Mouse (Mus musculus) embryonic facial prominence, embryonic 15.5 days (tissue): ENCODE data around the gene Gm6367. TPM values are rescaled to one million over a fixed set of nuclear protein-coding genes. Genes with fewer than 3 reads are reported as not detected.
"Not testable (repeated sequence)": the region's sequence is repeated elsewhere in the genome, so short reads cannot be mapped to it uniquely, and the experiment has no call there.

ENCODE experiments used
- ATAC-seq: fragments of 200-750 bp; cut with Nextera tagmentation; 2 replicates; pipeline ENCODE4 v1.8.0; 2017; ENCODE audit warnings: low read depth, moderate TSS enrichment; ENCODE audit not compliant: insufficient number of reproducible peaks, low FRiP score, low TSS enrichment
- H3K27ac ChIP-seq: fragments of 300-500 bp; sonication (generic); replicated peaks from 2 replicates; pipeline ENCODE4 v1.5.1; 2015; ENCODE audit warnings: mild to moderate bottlenecking, inconsistent platforms
- H3K27me3 ChIP-seq: fragments of 300-500 bp; sonication (generic); 2 replicates; pipeline ENCODE4 v1.6.1; 2015; ENCODE audit warnings: inconsistent platforms
- H3K36me3 ChIP-seq: fragments of 300-500 bp; sonication (generic); 2 replicates; pipeline ENCODE4 v1.6.1; 2015; ENCODE audit warnings: mild to moderate bottlenecking, inconsistent platforms
- H3K4me1 ChIP-seq: fragments of 300-500 bp; sonication (generic); 2 replicates; pipeline ENCODE4 v1.6.1; 2015; ENCODE audit warnings: inconsistent platforms
- H3K4me2 ChIP-seq: fragments of 300-500 bp; sonication (generic); replicated peaks from 2 replicates; pipeline ENCODE4 v1.6.1; 2015; ENCODE audit warnings: mild to moderate bottlenecking, inconsistent platforms
- H3K4me3 ChIP-seq: fragments of 300-500 bp; sonication (generic); replicated peaks from 2 replicates; pipeline ENCODE4 v1.5.1; 2015; ENCODE audit warnings: mild to moderate bottlenecking, inconsistent platforms
- H3K9ac ChIP-seq: fragments of 300-500 bp; sonication (generic); 2 replicates; pipeline ENCODE4 v1.6.1; 2015; ENCODE audit warnings: inconsistent platforms
- H3K9me3 ChIP-seq: fragments of 300-500 bp; sonication (generic); replicated peaks from 2 replicates; pipeline ENCODE4 v1.6.1; 2016; ENCODE audit warnings: inconsistent platforms
- WGBS: fragments of 180-500 bp; shearing (Covaris S2); methylation state at CpG from one replicate; pipeline ENCODE4 v1.1.7; 2015; 5-methylcytosine and 5-hydroxymethylcytosine counted together
- polyA plus RNA-seq: library from polyadenylated mRNA; unstranded; fragments of >200 nt; fragmentation: Nextera tagmentation; extraction: Ambion mirVana; gene quantifications from 2 replicates; pipeline ENCODE4 v1.2.1, GENCODE M21; 2015

Gm6367 gene
- polyA plus RNA-seq = not detected in 2 replicates

GRCm38 (mm10) chr5:94988326-94988725, at the start of gene Gm6367:
Gm6367 (plus strand) TSS chr5:94988626.
- no CpG with 5 or more reads among the region's 2 CpGs for WGBS

More at GRCm38 (mm10) chr5:94988326-94988725, at the start of gene Gm6367:
- H3K4me2 ChIP-seq, H3K36me3 ChIP-seq, H3K4me1 ChIP-seq, H3K4me3 ChIP-seq, H3K9me3 ChIP-seq, ATAC-seq, H3K27ac ChIP-seq, H3K27me3 ChIP-seq, H3K9ac ChIP-seq: not testable (repeated sequence)

Other genes starting within 250 kb of the Gm6367 start
- not detected in 2 replicates for gene Gm3183, start 123.2 kb upstream of the Gm6367 start, polyA plus RNA-seq
- gene Gm7942, start 118.3 kb downstream of the Gm6367 start, polyA plus RNA-seq = not detected in 2 replicates
- gene Gm16513, start 194.0 kb downstream of the Gm6367 start, polyA plus RNA-seq = not detected in 2 replicates